Mouse (Mus musculus): ENCODE measurements at regions not wholly inside any gene's neighbourhood (a gene's known extent, or its start where the extent isn't known, plus 50 kb on each side); places are given as distances from the start of the nearest gene placed in this dataset.

DNA sequence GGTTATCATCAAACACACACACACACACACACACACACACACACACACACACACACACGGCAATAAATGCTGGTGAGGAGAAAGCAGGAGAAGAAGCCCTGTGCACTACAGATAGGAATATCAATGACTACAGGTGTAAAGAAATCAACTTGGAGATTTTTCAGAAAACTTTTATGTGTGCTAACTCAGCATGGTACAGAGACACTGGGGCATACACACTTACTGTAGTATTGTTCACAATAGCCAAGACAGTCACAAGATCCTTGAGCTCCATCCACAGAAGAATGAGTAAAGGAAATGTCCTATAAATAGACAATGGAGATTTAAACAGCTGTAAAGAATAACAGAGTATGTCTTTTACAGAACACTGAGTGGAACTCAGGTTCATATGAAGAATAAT is 182.4 kb downstream of the Tm2d1 start:
- no peak for DNase-seq (ENCODE audit: extremely low spot score)

GRCm38 (mm10) chr4:98190318-98190717 is 192.8 kb downstream of the Tm2d1 start:
- DNase-seq (ENCODE audit: extremely low spot score), result no peak

DNA sequence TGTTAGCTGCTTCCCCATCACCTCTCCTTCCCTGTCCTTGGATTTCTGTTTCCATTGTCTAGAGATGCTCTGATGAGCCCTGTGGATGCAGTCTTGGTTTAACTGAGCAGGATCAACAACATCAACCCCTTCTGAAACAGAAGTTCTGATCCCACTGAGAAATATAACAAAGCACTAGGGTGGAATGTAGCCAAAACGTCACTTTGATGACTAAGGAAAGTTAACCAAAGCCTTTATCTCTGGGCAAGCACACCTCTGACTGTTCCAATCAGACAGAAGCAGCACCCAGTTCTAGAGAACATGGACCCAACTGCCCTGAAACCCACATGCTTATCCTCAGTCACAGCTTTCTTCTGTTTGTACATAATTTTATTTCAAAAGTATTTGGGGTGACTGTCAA is 193.2 kb downstream of the Tm2d1 start:
- no peak for DNase-seq (ENCODE audit: extremely low spot score)

DNA sequence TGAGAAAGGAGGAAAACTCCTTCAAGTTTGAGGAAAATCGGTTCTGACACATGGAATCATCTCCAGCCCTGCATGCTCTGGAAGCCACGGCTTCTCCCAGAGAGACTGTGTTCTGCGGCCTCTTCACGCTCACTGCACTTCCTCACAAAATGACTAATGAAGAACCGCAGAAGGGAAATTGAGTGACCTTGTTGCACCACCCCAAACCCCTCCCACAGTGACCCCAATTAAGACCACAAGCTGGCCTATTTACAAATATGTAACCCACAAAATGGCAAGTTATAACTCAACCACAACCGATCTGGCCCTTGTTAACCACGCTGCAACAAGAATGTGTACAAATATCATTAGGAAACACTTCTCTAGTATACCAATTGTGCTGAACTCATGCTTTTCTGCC is 194.2 kb downstream of the Tm2d1 start:
- no peak for DNase-seq (ENCODE audit: extremely low spot score)

GRCm38 (mm10) chr4:98187038-98187437 is 196.1 kb downstream of the Tm2d1 start:
- no peak for DNase-seq (ENCODE audit: extremely low spot score)

GRCm38 (mm10) chr4:98182053-98182355 is 201.1 kb downstream of the Tm2d1 start:
- no peak for DNase-seq (ENCODE audit: extremely low spot score)

GRCm38 (mm10) chr4:98181185-98182052 is 201.7 kb downstream of the Tm2d1 start:
- no peak for DNase-seq (ENCODE audit: extremely low spot score)

GRCm38 (mm10) chr4:98180336-98180735 is 202.8 kb downstream of the Tm2d1 start:
- no peak for DNase-seq (ENCODE audit: extremely low spot score)

All from embryo, embryonic 9.5 days (tissue).